Mouse (Mus musculus) spleen, adult 2 months (tissue): ENCODE results near the gene Qrich2.

Source experiments
- CTCF ChIP-seq: fragments of 200-500 bp; IDR thresholded peaks from 2 replicates; pipeline ENCODE4 v1.5.1; 2011; ENCODE audit warnings: mild to moderate bottlenecking, inconsistent platforms; ENCODE audit not compliant: insufficient read depth, insufficient read length, insufficient replicate concordance; ENCODE audit errors: extremely low read depth
- POLR2A ChIP-seq: fragments of 200-500 bp; IDR thresholded peaks from 2 replicates; pipeline ENCODE4 v1.6.1; 2011; ENCODE audit warnings: low read depth, low read length, inconsistent platforms

GRCm38 (mm10) chr11:116422562-116422961, 43.5 kb downstream of the Qrich2 start:
- TF ChIP-seq POLR2A = no peak
- TF ChIP-seq CTCF = no peak
